Mouse (Mus musculus): Measurements from ENCODE around the gene Aldh5a1. TPM values are rescaled to one million over a fixed set of nuclear protein-coding genes. Genes with fewer than 3 reads are reported as not detected.
"Not testable (repeated sequence)": the region's sequence is repeated elsewhere in the genome, so short reads cannot be mapped to it uniquely, and the experiment has no call there.

The Aldh5a1 gene
- 9.5 and 11.2 TPM in 2 replicates for polyA plus RNA-seq (2015; fragmentation: Nextera tagmentation; extraction: Ambion mirVana)

DNA sequence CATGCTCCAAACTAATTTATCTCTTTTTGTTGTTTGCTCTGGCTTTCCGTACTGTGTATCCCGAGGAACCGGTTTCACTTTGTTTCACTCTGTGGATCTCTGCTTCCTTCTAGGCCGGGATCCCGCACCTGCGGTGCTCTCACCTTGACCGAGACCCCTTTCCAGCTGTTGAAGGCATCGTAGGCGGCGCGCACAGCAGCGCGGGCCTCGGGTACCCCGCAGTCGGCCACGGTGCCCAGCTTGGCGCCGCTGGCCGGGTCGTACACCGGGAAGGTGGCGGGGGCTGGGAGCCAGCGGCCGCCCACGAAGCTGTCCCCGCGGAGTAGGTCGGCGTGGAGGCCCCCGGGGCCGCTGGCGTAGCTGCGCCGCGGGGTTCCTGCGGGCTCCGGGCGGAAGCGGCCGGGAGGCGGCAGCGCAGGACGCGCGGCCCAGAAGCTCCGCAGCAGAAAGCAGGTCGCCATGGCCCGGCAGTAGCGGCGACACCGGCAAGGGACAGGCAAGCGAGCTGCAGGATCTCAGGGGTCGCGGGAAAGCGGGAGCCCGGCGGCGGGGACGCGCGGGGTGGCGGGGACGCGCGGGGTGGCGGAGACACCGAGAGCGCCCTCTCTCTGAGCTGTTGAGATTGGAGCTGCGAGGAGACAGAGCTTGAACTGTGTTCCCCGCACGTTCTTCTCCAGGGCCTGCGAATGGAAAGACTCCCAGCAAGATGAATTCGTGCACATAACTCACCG lies at the start of gene Aldh5a1:
Gene Aldh5a1, minus strand, starts transcription at position 554 of the 731 bp plus-strand sequence.
- H3K27me3 ChIP-seq (replicated peaks) = no peaks in the 10 kb centered on the region
- no peaks in the 10 kb centered on the region for H3K36me3 ChIP-seq
- ATAC-seq (ENCODE audit: insufficient read depth, low FRiP score, low read depth) = peak; percentile 77
- under 1% methylated on average over 75 of the region's 75 CpGs for WGBS
- H3K4me2 ChIP-seq = peak within 1 kb of the TSS; percentile 82
- peak within 1 kb of the TSS; percentile 95 for H3K27ac ChIP-seq
- no peaks in the 10 kb centered on the region for H3K9me3 ChIP-seq
- H3K9ac ChIP-seq = peak within 1 kb of the TSS; percentile 97
- H3K4me3 ChIP-seq (replicated peaks) = peak within 1 kb of the TSS; percentile 88
- H3K4me1 ChIP-seq = peaks cover 10% of the 10 kb centered on the region; the same call in 1 of the 2 replicates

DNA sequence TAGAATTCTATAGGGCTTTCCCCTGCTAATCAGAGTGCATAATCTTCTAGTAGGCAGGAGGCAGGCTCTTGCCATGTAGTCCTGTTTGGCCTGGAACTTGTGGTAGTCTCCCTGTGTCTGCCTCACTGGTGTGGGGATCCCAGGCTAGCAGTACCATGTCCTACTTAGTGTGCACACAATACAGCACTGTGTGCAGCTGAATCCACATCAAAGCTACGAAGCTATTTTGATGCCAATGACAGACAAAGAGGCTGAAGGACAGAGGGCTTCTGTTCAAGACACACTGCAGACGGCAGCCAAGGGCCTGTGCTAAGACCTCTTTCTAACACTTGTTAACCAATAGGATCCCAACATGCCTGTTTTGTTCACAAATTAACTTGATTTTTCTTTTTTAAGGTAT lies 48.0 kb upstream of the Aldh5a1 start:
- Histone ChIP-seq H3K9ac (no peak overlapping the region), H3K36me3 (0 out of 2 replicates have a peak, but pooled peaks cover 2% of the 10 kb centered on the region), H3K27me3 (replicated peaks) (no peaks in the 10 kb centered on the region), H3K4me2 (no peak overlapping the region), H3K4me1 (no peaks in the 10 kb centered on the region), H3K27ac (no peak overlapping the region), H3K9me3 (no peaks in the 10 kb centered on the region), H3K4me3 (replicated peaks) (no peak overlapping the region)
- 71% methylated on average over 2 of the region's 2 CpGs for WGBS
- ATAC-seq (ENCODE audit: insufficient read depth, low FRiP score, low read depth) = no peak

DNA sequence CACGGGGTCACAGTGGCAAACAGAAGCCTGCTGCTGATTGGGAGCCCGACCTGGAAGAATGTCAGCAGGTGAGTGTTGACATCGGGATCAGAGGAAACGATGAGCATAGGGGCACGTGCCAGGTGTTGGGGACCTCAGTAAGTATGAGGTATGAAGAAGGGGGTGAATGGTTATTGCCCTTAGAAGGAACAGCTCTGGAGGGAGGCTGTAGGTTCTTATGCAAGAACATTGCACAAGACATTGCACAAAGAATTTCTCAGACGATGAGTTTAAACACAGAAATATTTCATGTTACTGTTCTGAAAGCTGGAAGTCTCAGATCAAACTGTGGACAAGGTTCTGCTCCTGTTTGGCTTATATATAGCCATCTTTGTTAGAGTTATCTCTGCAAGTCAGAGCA lies 43.6 kb upstream of the Aldh5a1 start:
- Histone ChIP-seq H3K4me2 (no peak overlapping the region), H3K27ac (no peak overlapping the region), H3K27me3 (replicated peaks) (no peaks in the 10 kb centered on the region), H3K9ac (no peak overlapping the region), H3K4me1 (no peaks in the 10 kb centered on the region), H3K9me3 (no peaks in the 10 kb centered on the region), H3K4me3 (replicated peaks) (no peak overlapping the region), H3K36me3 (no peaks in the 10 kb centered on the region)
- WGBS = 81% methylated on average over 6 of the region's 6 CpGs
- no peak for ATAC-seq (ENCODE audit: insufficient read depth, low FRiP score, low read depth)

DNA sequence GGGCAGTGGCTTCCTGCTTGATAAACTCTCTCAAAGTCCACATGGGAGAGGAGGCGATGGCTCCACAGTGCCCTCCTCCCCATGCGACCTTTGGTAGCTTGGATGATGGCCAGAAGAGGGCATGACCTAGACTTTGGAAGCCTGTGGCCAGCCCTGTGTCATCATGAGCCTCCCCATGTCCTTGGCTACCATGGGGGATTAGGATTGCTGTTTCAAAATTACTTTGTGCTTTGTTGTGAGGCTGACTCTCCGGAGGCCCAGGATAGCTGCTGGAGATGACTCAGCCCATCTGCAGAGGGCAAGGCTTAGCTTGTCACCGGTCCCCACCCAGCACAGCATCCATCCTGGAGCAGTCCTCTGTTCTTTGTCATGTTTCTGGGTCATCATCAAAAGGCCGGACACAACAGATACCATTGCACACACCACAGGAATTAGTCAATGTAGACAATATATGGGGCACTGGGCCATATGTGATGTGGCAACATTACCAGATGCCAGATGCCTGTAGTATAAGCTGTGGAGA lies 40.4 kb upstream of the Aldh5a1 start:
- Histone ChIP-seq H3K27me3 (replicated peaks) (no peaks in the 10 kb centered on the region), H3K9ac (no peak overlapping the region), H3K36me3 (no peaks in the 10 kb centered on the region), H3K4me3 (replicated peaks) (no peak overlapping the region), H3K9me3 (no peaks in the 10 kb centered on the region), H3K27ac (no peak overlapping the region), H3K4me2 (no peak overlapping the region), H3K4me1 (no peaks in the 10 kb centered on the region)
- peak; percentile 18; the same call in 1 of the 2 replicates for ATAC-seq (ENCODE audit: insufficient read depth, low FRiP score, low read depth)
- WGBS = 74% methylated on average over 5 of the region's 5 CpGs

DNA sequence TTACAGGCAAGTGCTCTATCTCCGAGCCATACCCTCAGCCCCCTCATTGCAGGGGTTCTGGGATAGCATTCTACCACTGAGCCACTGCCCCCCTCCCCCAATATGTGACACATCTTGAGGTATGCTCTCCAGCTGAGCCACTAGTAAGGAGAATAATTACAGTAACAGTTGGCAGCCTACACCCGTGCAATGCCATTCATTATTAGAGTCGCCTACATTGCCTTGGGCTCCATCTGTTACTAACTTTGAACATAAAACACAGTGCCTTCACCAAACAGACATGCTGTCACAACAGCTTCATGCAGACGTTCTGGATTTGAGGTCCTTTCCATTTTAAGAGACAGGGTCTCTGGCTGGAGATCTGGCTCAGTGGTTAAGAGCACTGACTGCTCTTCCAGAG lies 38.9 kb upstream of the Aldh5a1 start:
- no peak for ATAC-seq (ENCODE audit: insufficient read depth, low FRiP score, low read depth)
- Histone ChIP-seq H3K27ac (no peak overlapping the region), H3K27me3 (replicated peaks) (no peaks in the 10 kb centered on the region), H3K4me1 (no peaks in the 10 kb centered on the region), H3K9me3 (no peaks in the 10 kb centered on the region), H3K9ac (no peak overlapping the region), H3K4me3 (replicated peaks) (no peak overlapping the region), H3K4me2 (no peak overlapping the region), H3K36me3 (no peaks in the 10 kb centered on the region)
- 81% methylated on average over 4 of the region's 4 CpGs for WGBS

DNA sequence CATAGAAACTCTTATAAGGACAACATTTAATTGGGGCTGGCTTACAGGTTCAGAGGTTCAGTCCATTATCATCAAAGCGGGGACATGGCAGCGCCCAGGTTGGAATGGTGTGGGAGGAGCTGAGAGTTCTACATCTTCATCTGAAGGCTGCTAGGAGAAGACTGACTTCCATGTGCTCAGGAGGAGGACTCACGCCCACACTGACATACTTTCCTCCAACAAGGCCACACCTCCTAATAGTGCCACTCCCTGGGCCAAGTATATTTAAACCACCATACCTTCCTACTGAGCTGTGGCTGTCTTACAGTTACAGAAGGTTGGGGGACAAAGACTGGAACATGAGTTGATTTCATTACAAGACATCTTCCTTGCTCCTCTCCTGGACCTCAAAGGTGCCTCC lies 34.3 kb upstream of the Aldh5a1 start:
- H3K27me3 ChIP-seq (replicated peaks); H3K4me1 ChIP-seq; H3K9ac ChIP-seq; H3K4me3 ChIP-seq (replicated peaks); H3K36me3 ChIP-seq; H3K27ac ChIP-seq; ATAC-seq (ENCODE audit: insufficient read depth, low FRiP score, low read depth); H3K4me2 ChIP-seq; H3K9me3 ChIP-seq: not testable (repeated sequence)
- WGBS = 79% methylated on average over 3 of the region's 3 CpGs

DNA sequence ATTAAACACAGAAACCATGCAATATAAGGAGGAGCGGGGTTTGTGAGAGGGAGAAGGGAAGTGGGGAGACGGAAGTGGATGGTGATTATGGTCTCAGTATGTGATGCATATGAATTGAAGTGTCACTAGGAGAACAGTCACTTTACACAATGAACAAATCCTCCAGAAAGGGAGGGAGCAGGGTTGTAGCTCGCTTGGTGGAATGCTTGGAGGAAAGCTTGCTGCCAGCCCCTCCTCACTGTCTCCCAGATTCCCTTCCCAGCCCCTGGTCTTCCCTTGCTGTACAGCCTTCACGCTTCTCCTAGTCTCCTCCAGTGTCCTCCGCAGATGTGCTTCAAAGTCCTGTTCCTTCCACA lies 28.4 kb upstream of the Aldh5a1 start:
- no peaks in the 10 kb centered on the region for H3K27me3 ChIP-seq (replicated peaks)
- peak overlapping the region; percentile 34 for H3K4me3 ChIP-seq (replicated peaks)
- no peaks in the 10 kb centered on the region for H3K36me3 ChIP-seq
- whole genome bisulfite sequencing = 29% methylated on average over 5 of the region's 5 CpGs
- H3K27ac ChIP-seq = no peak overlapping the region; the same call in 1 of the 2 replicates
- H3K4me2 ChIP-seq = peak overlapping the region; percentile 56
- no peak overlapping the region for H3K9ac ChIP-seq
- H3K4me1 ChIP-seq = 0 out of 2 replicates have a peak, but pooled peaks cover 3% of the 10 kb centered on the region
- ATAC-seq (ENCODE audit: insufficient read depth, low FRiP score, low read depth) = 0 out of 2 replicates have a peak, but pooled peaks have one; percentile 3
- H3K9me3 ChIP-seq = no peaks in the 10 kb centered on the region

DNA sequence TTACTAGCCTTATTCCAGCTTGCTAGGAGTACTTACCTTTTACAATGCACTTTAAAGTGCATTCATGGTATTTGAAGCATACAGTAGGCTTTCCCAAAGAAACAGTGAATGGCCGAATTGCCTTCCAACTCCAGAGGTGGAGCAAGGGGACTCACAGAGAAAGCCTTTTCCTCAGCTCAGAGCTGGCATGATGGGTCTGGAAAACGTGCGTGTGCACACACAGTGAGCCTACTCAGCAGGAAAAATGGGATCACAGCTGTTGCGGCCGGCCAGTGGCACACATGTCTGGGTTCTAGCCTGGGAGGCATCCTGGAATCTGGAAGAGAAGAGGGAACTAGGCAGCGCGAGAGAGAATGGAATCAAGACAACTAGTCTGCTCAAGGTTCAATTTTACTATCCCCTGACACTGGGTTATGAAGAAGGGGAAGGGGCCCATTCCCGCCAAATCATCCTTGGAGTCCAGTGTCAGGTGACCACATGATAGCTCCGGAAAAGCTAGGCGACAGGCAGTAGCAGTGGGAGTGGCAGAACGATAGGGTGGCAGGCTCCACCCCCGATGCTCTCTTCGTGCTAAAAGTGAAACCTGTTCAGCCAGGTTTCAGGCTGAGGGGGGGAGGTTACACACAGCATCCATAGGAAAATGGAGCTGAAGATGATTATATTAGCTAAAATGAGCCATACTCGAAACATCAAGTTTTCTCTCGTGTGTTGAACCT lies 27.8 kb upstream of the Aldh5a1 start:
- no peaks in the 10 kb centered on the region for H3K9me3 ChIP-seq
- no peaks in the 10 kb centered on the region for H3K27me3 ChIP-seq (replicated peaks)
- no peak overlapping the region for H3K9ac ChIP-seq
- peak overlapping the region; percentile 34 for H3K4me3 ChIP-seq (replicated peaks)
- peak; percentile 32; the same call in 1 of the 2 replicates for ATAC-seq (ENCODE audit: insufficient read depth, low FRiP score, low read depth)
- no peaks in the 10 kb centered on the region for H3K36me3 ChIP-seq
- peak overlapping the region; percentile 56 for H3K4me2 ChIP-seq
- WGBS = 17% methylated on average over 15 of the region's 15 CpGs
- 0 out of 2 replicates have a peak, but pooled peaks cover 3% of the 10 kb centered on the region for H3K4me1 ChIP-seq
- H3K27ac ChIP-seq = no peak overlapping the region; the same call in 1 of the 2 replicates

DNA sequence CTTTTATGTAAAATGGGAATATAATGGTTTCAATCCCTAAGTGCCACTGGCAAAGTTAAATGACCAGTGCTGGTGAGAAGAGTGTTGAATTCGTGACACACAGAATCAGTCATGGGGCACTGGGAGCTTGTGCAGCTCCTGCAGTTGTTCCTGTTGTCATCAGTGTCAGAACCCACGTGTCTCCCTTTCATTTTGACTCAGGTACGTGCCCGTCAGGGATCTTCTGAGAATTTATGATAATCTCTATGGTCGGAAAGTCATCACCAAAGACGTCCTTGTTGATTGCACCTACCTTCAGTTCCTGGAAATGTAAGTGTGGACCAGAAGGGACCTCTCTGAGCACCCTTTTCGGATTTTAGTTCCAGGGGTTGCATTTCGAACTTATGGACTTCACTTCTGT lies 24.7 kb upstream of the Aldh5a1 start:
- no peaks in the 10 kb centered on the region for H3K36me3 ChIP-seq
- H3K4me1 ChIP-seq = 0 out of 2 replicates have a peak, but pooled peaks cover 3% of the 10 kb centered on the region
- no peak overlapping the region for H3K9ac ChIP-seq
- no peaks in the 10 kb centered on the region for H3K27me3 ChIP-seq (replicated peaks)
- no peak overlapping the region for H3K27ac ChIP-seq
- 84% methylated on average over 8 of the region's 8 CpGs for WGBS
- no peaks in the 10 kb centered on the region for H3K9me3 ChIP-seq
- no peak overlapping the region for H3K4me2 ChIP-seq
- H3K4me3 ChIP-seq (replicated peaks) = no peak overlapping the region
- ATAC-seq (ENCODE audit: insufficient read depth, low FRiP score, low read depth) = no peak

DNA sequence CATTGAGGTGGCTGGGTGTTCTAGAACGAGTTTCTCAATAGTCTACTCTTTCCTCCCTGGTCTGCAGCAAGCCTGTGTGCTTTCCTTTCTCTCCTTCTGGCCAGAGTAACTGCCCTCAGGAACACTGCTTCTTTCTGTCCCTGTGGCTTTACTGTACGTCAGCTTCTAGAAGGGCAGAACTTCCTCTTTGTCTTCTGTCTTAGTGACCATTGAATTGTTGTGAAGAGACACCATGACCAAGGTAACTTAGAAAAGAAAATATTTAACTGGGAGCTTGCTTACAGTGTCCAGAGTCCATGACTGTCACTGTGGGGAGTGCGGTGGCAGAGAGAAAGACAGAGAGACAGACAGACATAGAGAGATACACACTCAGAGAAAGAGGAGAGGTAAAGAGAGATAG lies 22.6 kb upstream of the Aldh5a1 start:
- Histone ChIP-seq H3K9me3 (no peaks in the 10 kb centered on the region), H3K9ac (no peak overlapping the region), H3K36me3 (no peaks in the 10 kb centered on the region), H3K4me2 (no peak overlapping the region), H3K4me3 (replicated peaks) (no peak overlapping the region), H3K4me1 (0 out of 2 replicates have a peak, but pooled peaks cover 1% of the 10 kb centered on the region), H3K27ac (no peak overlapping the region), H3K27me3 (replicated peaks) (no peaks in the 10 kb centered on the region)
- ATAC-seq (ENCODE audit: insufficient read depth, low FRiP score, low read depth) = no peak
- 80% methylated on average over 3 of the region's 3 CpGs for WGBS

DNA sequence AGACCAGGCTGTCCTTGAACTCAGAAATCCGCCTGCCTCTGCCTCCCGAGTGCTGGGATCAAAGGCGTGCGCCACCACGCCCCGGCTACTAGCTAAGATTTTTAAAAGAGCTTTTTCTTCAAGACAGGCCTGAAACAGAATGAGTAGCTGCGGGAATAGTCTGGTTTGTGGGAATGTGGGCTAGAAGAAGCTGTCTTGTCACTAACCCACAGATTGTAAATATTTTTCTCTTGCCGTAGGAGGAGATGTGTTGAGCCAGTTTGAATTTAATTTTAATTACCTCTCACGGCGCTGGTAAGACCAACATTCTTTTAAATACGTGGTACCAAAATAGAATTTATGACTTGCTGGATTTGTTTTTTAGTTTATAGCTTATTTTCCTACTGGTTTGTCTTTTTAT lies 21.2 kb upstream of the Aldh5a1 start:
- Histone ChIP-seq H3K36me3 (no peaks in the 10 kb centered on the region), H3K4me3 (replicated peaks) (no peak overlapping the region), H3K27ac (no peak overlapping the region), H3K4me2 (no peak overlapping the region), H3K9me3 (no peaks in the 10 kb centered on the region), H3K27me3 (replicated peaks) (no peaks in the 10 kb centered on the region), H3K9ac (no peak overlapping the region), H3K4me1 (no peaks in the 10 kb centered on the region)
- ATAC-seq (ENCODE audit: insufficient read depth, low FRiP score, low read depth) = no peak
- WGBS = 85% methylated on average over 11 of the region's 11 CpGs

DNA sequence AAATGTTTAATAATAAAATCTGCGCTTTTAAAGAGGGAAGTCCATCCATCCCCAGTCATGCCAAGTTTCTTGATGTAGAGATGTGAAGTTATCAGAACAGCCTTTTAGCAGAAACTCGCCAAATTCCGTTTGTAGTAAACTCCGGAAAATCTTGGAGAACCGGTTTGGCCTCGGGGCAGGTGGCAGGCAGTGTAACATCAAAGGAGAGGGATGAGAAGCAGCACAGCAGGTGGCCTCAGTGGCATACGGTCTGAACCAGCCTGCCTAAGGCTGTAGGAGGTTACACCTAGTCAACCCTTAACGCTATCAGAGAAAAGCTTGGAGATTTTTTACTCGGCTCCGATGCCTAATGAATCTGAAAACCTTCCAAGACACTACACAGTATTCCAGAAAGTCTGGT lies 18.0 kb upstream of the Aldh5a1 start:
- peak overlapping the region; percentile 45; the same call in 1 of the 2 replicates for H3K27ac ChIP-seq
- H3K4me1 ChIP-seq = no peaks in the 10 kb centered on the region
- H3K4me3 ChIP-seq (replicated peaks) = no peak overlapping the region
- H3K9ac ChIP-seq = no peak overlapping the region
- H3K9me3 ChIP-seq = no peaks in the 10 kb centered on the region
- no peak overlapping the region for H3K4me2 ChIP-seq
- WGBS = 20% methylated on average over 10 of the region's 10 CpGs
- H3K27me3 ChIP-seq (replicated peaks) = no peaks in the 10 kb centered on the region
- ATAC-seq (ENCODE audit: insufficient read depth, low FRiP score, low read depth) = peak; percentile 86
- no peaks in the 10 kb centered on the region for H3K36me3 ChIP-seq

Data from stomach, embryonic 15.5 days (tissue).